Mouse (Mus musculus) 3134 (cell line): ENCODE data around the gene Hipk4.
A peak's percentile ranks its signal among the peaks of the same experiment; 100 is the strongest.

ENCODE experiments used
- DNase-seq: peaks from one replicate; pipeline ENCODE4 v3.0.0-alpha.2; 2011; ENCODE audit warnings: low spot score; ENCODE audit not compliant: insufficient read length; ENCODE audit errors: extremely low read depth

Gene Hipk4

DNA sequence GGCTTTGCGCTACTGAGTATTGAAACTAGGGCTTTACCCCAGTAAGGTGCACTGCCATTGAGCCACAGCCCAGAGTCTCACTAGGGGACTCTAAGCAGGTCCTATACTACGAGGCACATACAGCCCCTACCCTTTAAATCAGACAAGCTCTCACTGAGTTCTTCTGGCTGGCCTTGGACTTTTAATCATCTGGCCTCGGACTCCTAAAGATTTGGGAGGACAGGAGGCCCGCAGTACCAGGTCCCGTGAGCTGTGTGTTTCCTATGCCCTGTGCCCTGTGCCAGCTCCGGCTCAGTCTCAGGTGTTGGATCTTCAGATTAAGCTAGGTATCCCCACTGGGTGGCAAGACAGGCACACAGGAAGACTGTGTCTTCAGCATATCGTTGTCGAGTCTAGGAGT, 14.9 kb downstream of the Hipk4 start:
- DNase-seq: no peak

DNA sequence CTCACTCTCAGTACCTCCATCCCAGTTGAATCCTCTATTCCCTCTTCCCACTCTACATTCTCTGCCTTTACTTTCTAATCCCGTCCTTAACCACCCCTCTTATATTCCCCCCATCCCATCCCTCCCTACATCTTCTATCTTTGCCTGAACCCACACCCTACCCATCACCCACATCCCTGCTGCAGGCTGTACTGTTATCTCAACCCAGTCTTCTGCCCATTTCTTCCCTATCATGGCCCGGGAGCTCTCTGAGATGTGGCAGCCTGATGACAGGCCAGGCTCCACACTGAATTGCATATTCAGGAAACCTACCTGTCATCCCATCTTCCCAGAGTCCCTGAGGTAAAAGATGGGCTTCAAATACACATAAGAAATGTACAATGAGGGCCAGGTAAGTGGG, 15.7 kb downstream of the Hipk4 start:
- DNase-seq: no peak

DNA sequence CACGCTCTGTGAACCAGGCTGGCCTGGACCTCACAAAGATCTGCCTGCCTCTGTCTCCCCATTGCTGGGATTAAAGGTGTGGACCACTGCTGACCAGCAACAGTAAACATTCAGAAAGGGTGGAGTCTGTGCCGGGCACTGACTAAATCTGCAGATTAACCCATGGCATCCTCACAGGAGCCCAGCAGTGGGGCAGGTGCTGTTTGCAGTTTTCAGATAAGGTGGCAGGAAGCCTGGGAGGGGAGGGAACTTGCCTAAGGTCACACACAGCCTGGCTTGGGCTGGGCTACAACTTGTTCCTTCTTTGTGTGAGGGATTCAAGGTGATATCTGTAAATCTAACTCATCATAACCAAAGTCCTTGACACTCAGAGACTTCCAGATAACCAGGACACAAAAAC, 17.5 kb downstream of the Hipk4 start:
- no peak for DNase-seq

DNA sequence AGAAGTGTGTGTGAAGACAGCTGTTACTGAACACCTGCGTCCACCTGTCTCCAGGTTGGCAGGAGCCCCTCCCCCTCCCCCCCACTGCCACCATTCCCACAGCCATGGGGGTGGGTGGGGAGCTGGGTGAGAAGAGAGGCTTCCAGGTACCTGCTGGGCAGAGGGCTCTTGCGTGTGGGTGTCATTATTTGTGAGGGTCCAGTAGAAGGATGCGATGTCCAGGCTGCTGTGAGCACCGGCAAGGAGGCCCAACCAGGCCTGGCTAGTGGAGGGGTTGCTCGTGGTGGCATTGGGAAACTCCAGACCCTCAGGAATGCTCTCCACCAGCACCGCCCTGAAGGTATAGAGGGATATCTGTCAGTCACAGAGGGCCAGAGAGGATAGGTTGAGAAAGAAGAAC, 17.9 kb downstream of the Hipk4 start:
- no peak for DNase-seq

DNA sequence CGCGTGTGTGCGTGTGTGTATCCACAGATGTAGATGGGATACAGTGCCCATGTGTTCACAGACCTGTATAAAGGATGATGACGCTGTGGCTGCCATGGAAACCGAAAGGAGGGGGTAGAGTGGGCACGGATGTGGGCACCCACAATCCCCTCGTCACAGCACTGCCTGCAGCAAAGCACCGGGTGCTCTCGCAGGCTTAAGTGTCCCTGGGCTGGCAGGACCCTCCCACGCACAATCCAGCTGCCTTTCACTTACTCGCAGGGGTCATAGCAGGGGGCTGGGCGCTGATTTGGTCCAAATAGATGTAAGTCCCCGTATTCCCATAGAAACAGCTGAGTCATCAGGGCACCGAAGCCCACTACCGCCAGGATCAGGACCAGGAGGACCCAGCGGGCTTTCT, 18.4 kb downstream of the Hipk4 start:
- DNase-seq: no peak

DNA sequence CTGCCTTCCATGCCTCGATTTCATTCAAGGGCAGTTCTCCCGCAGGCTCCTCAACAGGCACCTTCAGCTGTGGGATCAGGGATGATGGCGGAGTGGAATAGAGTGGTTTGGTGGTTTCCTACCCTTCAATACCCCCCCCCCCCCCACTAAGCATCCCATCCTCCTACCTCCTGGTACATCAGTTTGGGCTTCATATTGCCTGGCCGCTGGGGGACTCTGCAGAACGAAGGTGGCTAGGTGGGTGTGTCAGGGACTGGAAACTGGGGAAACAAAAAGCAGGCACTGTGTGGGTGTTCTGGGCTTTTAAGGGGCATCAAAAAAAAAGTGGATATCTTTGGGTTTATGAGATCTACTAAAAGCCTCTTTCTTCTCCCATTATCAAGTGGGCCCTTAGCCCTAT, 18.9 kb downstream of the Hipk4 start:
- no peak for DNase-seq

DNA sequence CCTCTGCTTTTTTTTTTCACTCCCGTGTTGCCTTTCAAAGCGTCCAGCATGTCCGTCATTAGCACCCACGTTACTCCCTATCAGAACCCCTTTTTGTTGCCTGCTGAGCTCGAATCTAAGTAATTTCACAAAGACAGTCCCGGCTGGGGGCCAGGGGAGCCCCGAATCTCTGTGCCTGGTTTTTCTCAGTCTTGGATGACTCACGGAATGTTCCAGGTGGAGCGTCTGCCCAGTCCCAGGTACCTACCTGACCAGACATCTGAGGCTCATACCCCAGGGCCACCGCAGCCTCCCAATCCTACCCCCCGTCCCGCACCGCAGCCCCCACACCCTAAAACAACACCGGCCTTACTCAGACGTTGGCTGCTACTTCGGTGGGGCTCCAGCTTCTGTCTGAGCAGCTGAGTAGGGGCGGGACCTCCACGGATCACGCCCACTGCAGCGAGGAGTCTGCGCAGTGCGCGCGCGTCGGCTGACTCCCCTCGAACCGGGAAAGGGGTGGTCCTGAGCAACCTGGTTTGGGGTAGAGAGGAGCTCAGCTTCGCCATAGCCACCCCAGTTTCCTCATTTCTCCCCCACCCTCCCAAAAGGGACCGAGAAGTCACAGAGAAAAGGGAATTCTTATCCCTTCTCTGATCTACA, 19.4 kb downstream of the Hipk4 start:
- peak; percentile 65 for DNase-seq

DNA sequence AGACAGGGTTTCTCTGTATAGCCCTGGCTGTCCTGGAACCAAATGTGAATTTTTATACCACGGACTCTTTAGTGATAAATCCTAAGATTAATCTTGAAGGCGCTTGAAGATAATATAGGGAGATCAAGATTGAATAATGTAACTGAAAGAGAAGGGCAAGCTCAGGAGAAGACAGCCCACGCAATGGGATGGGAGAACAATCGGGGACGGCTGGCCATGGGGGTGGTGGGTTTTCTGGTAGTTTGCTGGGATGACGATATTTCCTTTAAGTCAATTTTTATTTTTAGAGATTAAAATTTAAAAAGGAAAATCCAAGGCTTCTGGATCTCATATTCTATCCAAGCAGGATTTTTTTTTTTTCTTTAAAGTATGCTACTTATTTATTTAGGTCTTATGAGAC, 20.0 kb downstream of the Hipk4 start:
- DNase-seq: no peak

DNA sequence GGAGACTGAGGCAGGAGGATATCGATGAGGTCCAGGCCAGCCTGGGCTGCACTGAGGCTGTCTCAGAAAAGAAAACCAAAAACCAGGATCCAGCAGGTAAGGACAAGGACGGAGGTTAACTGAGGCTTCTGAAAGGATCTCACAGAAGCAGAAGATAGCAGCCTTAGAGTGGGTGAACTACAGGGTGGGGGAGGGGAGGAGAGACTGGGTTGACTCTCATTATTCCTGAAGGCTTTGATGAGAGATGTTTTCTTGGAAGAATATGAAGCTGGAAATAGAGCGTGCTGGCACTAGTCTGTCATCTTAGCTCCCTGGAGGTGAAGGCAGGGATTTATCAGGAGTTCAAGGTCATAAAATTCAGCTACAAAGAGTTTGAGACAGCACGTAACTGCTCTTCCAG, 20.8 kb downstream of the Hipk4 start:
- no peak for DNase-seq

DNA sequence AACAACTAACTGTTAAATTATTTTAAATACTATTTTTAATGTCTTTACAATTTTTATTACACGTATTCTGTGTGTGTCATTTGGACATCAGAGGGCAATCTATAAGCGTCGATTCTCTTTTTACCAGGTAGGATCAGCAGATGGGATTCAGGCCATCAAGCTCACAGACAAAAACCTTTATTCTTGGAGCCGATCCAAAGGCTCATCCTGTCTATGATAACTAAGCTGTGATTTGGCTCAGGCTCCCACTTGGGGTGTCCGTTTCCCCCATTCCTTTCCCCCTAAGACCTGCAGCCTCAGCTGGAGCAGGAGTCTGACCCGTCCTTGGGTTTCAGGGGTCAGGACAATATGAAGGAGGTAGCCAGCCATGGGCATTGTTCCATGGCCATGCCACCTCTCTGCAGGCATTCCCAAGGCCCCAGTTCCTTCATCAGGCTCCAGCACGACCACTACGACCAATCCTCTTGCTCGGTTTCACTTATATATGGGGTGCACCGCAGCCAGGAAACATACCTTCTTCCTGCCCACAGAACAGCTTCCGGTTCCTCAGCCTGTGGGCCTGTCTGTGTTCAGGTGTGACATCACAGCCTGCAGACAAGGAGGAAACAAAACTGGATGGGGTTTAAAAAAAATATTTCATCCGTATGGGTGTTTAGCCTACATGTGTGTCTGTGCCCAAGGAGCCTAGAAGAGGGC, 21.8 kb downstream of the Hipk4 start:
- no peak for DNase-seq

DNA sequence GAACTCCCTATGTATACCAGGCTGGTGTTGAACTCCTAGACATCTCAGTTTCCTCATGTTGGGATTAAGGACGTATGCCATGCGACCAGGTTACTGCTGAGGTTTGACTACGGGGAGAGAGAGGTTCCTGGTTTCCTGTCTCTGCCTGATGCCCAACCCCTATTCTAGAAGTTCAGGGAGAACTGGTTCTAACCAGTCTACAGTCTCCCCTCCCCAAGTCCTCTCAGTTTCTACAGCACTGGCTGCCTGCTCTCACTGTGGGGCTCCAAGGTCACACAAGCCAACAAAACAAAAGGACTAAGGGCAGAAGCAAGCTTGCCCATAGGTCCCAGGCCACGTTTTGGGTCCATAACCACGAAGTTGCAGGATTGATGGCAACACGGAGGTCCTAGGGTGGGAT, 26.5 kb downstream of the Hipk4 start:
- no peak for DNase-seq

DNA sequence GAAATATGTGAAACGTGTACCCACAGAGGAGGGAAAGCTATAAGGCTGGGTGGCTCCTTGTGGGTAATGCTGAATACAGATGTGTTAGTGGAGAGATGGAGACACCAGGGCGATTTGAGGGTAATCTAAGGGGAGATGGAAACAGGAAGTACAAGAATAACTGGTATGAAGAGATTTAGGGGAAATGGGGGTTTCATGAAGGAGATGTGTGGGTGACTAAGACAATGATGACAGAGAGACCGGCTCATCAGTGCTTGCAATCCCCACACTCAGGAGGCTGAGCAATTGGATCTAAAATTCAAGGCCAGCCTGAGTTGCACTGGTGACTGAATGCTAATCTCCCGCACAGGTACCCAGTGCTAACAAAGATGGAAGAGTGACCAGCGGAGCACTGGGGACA, 29.0 kb downstream of the Hipk4 start:
- no peak for DNase-seq

DNA sequence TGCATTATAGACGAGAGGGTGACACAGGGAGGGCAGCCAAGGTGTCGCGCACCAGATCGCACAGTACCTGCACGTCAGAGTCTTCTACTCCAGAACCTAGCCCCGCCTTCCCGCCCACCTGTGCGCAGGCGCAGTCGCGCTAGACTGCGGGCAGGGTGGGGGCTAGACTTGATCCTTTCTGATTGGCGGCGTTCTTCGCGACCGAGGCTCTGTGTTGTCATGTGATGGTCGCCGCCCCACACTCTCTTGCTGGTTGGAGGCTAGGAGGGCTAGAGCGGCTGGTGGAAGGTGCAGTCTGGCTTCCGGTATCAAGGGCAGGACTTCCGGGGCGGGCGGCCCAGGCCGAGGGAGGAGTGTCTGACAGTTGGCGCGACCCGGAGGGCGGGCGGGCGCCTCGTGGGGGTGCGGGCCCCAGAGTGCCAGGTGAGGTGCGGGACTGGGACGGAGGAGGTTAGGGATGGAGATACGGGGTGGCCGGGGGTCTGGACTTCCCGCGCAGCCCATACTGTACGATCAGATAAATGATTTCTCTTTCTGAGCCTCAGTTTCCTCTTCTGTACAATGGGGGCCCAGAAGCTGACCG, 30.0 kb downstream of the Hipk4 start, which contains the start of the genes Pld3 and 2310022A10Rik:
Pld3 (minus strand) TSS at position 288 of the 583 bp plus-strand sequence.
2310022A10Rik (plus strand) TSS at position 303 of the 583 bp plus-strand sequence.
- peak; percentile 92 for DNase-seq

DNA sequence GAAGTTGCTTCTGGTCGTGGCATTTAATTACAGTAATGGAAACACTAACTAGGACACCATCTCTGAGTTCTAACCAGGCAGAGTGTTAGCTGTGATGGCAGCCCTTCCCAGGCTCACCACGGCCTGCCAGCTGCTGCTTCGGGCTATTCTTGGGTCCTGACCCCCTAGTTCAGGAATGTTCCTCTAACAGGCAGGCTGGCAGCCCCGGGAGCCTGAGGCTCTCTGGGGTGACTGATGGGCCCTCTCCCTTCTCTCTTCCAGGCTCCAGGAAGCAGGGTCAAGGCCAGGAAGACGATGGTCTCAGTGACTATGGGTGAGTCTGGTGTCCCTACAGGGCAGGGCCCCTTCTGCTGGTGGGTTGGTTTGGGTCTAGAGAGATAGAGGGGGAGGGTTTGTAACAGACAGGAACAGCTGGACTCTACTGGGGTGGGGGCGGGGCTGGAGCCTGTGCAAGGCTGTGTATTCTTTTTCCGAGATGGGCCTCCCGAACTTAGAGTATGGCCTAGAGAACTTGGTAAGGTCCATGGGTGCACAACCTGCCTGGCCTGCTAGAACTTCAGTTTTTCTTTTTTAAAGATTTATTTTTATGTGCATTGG, 37.3 kb downstream of the Hipk4 start:
- DNase-seq: no peak

DNA sequence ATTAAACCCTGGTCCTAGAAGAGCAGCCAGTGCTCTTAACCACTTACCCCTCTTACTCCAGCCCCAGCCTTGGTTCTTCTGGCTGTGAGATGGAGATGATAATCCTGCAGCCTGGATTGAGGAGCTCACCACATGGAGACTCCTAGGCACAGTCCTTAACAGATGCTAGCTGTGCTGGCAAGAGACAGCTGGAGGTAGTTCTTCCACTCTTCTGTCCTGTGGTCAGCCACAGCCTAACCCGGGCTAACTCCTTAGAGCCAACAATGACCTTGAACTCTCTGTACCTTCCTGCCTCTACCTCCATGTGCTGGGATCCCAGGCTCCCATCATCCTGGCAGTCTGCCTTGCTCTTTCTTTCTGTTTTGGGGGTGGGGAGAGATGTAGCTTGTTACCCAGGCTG, 37.9 kb downstream of the Hipk4 start:
- DNase-seq: no peak

DNA sequence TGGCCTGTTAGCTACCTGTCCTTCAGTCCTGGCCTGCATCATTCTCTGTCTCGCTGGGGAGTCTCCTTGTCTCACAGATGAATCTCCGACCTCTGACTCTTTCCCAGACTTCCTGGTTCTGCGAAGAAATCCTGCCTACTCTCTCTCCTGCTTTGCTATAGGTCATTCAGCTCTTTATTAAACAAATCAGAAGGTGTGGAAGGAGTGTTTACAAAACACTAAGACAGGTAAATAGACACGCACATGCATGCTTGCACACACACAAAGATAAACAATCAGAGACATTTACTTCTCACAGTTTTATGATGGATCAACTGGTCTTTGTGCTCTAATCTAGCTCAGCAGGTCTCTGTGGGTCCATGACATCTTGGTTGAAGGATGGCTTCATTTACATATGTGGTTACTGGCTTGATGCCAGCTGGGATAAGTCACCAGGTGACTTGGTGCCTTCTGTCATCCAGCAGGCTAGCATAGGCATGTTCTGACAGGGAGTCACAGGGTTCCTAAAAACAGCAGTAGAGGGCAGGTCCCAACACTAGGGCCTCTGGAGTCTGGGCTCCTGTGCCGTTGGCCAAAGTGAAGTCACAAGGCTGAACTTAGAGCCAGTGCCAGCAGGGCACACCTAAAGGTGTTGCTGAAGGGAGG, 46.6 kb downstream of the Hipk4 start:
- no peak for DNase-seq

DNA sequence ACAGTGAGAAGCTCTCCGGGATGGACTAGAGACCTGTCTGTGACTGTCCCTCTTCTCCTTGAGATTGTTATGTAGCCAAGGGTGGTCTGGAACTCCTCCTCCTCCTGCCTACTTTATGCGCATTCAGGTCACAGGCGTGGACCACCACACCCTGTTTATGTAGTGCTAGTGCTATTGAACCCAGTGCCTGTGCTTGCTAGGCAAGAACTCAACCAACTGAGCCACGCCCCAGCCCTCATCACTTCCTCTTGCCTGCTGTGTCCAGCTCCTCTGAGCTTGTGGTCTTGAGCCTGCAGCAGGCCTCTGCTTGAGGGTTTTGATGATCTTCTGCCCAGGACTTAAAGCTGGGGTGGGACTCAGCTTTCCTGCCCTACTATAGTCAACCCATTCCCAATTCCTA, 49.1 kb downstream of the Hipk4 start:
- no peak for DNase-seq

DNA sequence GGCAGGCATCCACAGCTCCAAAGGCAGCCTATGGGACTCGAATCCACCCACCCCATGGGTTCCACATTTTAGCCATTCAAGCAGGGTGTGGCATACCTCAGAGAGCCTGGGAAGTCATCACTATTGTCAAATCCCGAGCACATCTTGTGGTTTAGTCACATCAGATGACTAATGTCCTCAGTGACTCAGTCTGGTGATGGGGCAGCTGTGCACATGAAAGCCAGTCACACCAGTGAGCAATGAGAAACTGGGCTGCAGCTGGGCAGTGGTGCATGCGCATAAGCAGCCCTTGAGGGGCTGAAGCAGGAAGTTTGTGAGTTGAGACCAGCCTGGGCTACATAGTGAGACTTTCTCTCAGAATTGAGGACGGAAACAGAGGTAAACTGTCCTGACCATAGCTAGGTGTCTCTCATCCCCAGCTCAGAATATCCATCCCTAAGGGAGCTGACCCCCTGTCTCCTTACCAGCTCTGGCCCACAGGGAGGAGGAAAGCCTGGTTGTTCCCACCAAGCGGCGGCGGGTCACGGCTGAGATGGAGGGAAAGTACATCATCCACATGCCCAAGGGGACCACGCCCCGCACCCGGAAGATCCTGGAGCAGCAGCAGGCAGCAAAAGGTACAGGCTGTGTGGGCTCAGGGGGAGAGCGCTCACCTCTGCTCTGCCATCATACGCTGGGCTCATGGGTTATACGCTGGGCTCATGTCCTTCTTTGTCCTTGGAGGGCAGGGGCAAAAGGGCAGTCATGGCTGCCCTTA, 51.2 kb downstream of the Hipk4 start:
- DNase-seq: peak; percentile 80

DNA sequence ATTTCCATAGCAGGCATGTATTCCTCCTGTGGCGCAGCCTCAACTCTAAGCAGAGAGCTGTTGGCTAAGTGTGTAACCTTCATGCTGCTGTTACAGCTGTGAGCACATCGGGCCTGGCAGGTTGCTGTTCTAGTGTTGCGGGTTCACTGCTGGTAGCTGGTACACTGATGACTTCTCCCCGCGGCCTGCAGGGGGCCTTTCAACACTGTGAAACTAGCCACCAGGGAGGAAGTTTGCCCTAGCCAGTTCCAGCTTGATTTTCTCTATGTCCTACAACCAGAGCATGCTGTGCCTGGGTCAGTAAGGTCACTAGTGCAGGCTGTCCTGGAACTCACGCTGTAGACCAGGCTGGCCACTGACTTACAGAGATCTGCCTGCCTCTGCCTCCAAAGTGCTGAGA, 53.8 kb downstream of the Hipk4 start:
- no peak for DNase-seq

DNA sequence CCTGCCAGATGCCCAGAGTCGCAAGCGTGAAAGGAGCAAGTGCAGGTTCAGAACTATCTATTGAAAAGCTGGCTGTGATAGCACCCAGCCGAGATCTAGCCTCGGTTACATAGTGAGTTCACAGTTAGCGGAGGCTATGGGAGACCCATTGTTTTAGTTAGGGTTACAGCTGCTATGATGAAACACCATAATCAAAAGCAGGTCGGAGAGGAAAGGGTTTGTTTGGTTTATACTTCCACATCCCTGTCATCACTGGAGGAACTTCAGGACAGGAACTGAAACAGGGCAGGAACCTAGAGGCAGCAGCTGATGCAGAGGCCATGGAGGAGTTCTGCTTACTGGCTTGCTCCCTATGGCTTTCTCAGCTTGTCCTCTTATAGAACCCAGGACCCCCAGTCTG, 54.5 kb downstream of the Hipk4 start:
- DNase-seq: no peak

DNA sequence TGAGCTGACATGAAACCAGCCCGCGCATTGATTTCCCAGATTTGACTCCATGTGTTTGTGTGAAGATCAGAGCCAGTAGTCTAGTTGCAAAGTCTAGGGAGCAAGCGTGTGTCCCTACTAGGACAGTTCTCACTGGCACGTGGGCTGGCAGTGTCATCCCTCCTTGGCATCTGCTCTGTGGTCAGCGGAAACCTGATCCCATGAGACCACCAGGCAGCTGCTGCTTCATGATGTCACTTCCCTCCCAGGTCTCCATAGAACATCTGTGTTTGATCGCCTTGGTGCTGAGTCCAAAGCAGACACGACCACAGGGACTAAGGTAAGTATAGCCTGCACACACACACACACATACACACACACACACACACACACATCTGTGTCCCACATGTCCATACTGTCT, 55.4 kb downstream of the Hipk4 start:
- no peak for DNase-seq
